Mouse (Mus musculus): ENCODE data around the gene Flrt1.
"Not testable (repeated sequence)": the region's sequence is repeated elsewhere in the genome, so short reads cannot be mapped to it uniquely, and the experiment has no call there.

The Flrt1 gene

DNA sequence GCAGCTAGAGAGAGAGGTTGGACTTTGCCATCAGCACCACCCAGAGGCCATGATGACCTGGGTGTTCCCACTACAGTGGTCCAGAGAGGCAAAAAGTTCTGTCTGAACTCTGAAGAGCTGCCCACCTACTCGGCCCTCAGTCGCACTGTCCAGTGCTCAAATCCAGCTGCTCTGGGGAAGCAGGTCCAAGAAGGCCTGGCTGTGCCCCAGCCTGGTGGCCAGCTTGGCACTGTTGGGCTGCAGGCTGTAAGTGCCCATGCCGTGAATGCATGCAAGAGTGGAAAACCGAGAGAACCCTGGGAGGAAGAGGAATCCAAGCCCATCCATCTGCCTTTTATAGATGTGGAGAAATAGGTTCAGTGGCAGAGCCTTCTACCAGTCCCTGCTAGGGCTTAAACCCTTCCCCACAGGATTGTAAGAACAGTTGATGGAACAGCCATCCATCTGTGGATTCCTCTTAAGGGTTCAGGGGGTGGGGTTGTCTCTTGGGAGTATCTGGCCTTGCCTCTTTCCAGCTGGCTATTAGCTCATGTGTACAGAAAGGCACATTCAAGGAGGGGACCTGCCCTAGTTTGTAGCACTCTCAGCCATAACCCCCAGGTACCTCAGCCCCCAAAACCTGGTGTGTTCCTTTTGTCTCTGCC is 2.1 kb downstream of the Flrt1 start:
- no peak for DNase-seq (ENCODE audit: low spot score)

- DNase-seq (ENCODE audit: low spot score): no peak
Observed at GRCm38 (mm10) chr19:7102039-7102438, 3.5 kb downstream of the Flrt1 start.

DNA sequence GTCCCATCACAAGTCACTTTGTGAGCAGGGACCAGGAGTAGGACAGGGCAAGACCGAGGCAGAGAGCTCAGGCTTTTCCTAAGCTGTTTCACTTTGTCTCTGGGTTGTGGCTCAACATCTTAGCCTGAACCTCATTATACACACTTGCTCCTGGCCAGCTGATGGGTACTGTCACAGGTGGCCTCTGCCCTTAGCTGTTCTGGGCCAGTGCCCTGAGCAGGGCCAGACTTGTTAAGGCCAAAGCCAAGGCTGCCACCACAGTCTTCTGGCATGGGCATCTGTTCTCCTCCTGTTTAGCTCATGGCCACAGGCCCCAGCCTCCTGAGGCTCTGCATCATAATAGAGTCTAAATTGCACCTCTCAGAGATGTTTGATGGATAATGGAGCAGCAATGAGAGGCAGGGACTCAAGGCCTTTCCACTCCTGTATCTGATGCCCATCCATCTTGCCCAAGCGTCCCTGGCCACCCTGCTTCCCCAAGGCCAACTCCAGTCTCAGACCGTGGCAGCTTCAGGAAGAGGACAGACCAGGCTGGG is 5.8 kb downstream of the Flrt1 start:
- no peak for DNase-seq (ENCODE audit: low spot score)

DNA sequence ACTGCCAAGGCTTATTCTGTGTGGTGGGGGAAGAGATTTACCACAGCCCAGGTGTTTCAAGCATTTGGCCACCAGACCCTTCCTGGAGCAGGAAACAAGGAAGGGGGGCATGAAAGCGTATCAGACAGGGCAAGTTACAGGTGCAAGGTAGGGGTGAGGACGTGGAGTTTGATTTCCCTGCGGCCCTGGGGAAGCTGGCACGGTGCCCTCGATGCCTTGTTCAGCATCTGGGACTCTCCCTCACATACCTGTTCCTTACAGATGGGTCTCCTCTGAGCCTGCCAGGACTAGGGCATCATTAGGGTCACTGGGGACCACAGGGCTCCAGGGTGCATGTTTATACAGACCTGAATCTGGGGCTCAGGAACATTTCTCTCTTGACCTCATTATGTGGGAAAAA is 12.8 kb downstream of the Flrt1 start:
- no peak for DNase-seq (ENCODE audit: low spot score)

GRCm38 (mm10) chr19:7091448-7092050 is 14.0 kb downstream of the Flrt1 start:
- DNase-seq (ENCODE audit: low spot score): no peak

GRCm38 (mm10) chr19:7090369-7091064 is 15.0 kb downstream of the Flrt1 start:
- DNase-seq (ENCODE audit: low spot score): no peak

GRCm38 (mm10) chr19:7089842-7090251 is 15.7 kb downstream of the Flrt1 start:
- no peak for DNase-seq (ENCODE audit: low spot score)

DNA sequence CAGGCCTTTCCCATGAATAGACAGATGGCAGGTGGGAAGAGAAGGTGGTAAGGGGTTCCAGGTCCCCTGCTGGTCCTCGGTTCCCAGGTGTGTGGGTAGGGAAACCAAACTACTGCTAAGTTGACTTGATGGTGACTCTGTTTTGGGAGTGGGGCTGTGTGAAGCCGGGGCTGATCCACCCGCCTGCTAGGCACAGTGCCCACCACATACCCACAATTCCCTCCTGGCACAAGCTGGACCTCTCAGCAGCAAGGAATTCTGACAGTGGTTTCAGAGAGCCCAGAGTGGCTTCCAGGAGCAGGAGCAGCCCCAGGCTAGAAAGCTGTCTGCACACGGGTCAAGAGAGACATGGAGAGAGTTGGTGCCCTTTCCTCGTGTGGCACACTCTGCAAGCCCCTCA is 16.5 kb downstream of the Flrt1 start:
- DNase-seq (ENCODE audit: low spot score): no peak

GRCm38 (mm10) chr19:7088558-7088957 is 17.0 kb downstream of the Flrt1 start:
- DNase-seq (ENCODE audit: low spot score): no peak

DNA sequence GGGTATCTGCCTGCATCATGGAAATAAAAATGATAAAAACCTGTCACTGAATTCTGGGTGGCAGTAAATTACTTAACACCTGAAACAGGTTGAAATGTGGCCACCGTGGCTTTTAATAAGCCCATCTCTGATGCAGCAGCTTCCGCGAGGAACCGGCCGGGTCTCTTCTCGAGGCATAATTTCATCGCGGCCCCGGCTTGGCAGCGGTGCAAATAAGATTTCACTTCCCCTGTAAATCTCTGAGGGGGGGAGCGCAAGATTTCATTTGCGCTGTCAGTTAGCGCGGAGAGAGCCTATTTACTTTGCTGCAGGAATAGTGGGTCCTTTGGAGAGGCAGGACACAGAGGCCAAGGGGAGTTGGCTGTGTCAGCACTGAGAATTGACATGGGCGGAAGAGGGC is 20.8 kb downstream of the Flrt1 start:
- DNase-seq (ENCODE audit: low spot score): no peak

DNA sequence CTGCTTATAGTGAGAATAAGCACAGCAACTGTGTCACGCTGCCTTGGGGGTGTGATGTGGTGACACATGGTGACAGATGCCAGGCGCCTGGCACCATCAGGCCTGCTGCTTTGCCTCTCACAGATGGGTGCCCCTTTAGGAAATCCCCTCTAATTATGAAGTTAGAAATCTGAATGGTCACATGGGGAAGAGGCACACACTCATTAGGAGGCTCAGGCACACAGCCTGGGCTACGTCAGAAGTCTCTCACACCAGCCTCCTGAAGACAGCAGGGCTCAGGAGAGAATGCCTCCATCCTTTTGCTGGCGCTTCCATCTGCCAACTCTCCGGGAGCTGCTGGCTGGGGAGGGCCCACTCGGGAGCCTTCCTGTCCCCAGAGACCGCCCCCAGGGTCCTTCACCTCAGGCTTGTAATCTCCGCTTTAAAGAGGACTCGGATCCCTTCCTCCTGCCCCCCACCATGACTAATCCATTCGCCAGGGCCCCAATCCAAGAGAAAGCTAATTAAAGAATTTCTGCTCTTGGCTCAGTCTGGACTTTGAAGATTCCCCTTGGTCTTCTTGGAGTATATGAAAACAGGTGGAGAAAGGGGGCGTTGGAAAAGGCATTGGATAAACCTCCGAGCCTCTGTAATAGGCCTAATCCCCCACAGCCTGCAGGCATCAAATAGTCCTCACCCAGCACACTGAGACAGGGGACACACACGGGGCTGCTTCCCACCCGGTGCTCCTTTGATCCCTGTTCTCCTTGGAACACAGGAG is 22.3 kb downstream of the Flrt1 start:
- DNase-seq (ENCODE audit: low spot score): no peak

GRCm38 (mm10) chr19:7081516-7082266 is 23.8 kb downstream of the Flrt1 start:
- no peak for DNase-seq (ENCODE audit: low spot score)

- no peak for DNase-seq (ENCODE audit: low spot score)
Observed at GRCm38 (mm10) chr19:7078271-7078670, 27.3 kb downstream of the Flrt1 start.

DNA sequence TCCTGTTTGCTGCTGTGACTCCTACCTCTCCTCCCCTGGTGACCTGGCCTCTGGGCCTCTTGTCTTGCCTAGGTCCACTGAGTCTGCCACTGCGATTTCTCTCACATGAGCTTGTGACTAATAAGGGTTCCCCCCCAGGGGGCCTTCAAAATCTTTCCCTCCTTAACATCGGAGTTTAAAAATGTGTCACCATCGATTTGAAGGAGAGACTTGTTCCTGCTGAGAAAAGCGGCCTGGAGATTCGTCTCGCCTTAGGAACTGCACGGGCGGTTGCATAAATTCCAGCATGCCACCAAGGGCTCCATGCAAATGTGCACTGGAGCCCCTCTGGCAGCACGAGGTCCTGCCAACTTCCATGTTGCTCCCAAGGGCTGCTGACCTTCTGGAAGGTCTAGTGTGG is 27.9 kb downstream of the Flrt1 start:
- no peak for DNase-seq (ENCODE audit: low spot score)

GRCm38 (mm10) chr19:7075336-7075735 is 30.2 kb downstream of the Flrt1 start:
- not testable (repeated sequence) for DNase-seq (ENCODE audit: low spot score)

- no peak for DNase-seq (ENCODE audit: low spot score)
Observed at GRCm38 (mm10) chr19:7073997-7074781, 31.3 kb downstream of the Flrt1 start.

- DNase-seq (ENCODE audit: low spot score): no peak
Observed at GRCm38 (mm10) chr19:7072221-7072620, 33.3 kb downstream of the Flrt1 start.

DNA sequence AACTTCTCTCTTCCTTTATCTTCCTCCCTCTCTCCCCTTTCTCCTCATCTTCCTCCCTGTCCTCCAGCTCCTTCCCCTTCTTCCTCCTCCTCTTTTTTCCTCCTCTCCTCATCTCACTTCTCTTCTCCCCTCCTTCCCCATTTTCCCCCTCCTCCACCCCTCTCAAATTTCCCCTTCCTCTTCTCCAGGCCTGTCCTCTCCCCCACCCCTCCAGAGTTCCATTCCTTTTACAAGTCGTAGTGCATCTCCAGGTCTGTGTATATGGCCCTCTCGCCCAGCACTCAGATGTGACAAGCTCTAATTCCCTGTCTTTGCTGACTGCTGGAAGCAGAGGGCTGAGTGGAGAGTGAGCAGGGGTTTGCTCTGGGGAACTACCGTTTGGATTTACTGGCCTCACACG is 34.8 kb downstream of the Flrt1 start:
- DNase-seq (ENCODE audit: low spot score): no peak

GRCm38 (mm10) chr19:7069781-7070763 is 35.5 kb downstream of the Flrt1 start:
- no peak for DNase-seq (ENCODE audit: low spot score)
